Mouse (Mus musculus) olfactory bulb, adult 2 months (tissue): ENCODE results near the gene Zc3h10.

ENCODE experiments used
- CTCF ChIP-seq: fragments of 200-500 bp; IDR thresholded peaks from 2 replicates; pipeline ENCODE4 v1.5.1; 2012; ENCODE audit warnings: low read depth, mild to moderate bottlenecking, low read length, moderate library complexity; ENCODE audit not compliant: insufficient read depth
- POLR2A ChIP-seq: fragments of 200-500 bp; IDR thresholded peaks from 2 replicates; pipeline ENCODE4 v1.6.1; 2012; ENCODE audit warnings: mild to moderate bottlenecking, low read depth, low read length, moderate library complexity; ENCODE audit not compliant: insufficient read depth

GRCm38 (mm10) chr10:128510301-128510700, 37.3 kb downstream of the Zc3h10 start:
- TF ChIP-seq POLR2A (no peak), CTCF (no peak)
